Mouse (Mus musculus): ENCODE data around the gene Lrmda. TPM values are rescaled to one million over a fixed set of nuclear protein-coding genes. Genes with fewer than 3 reads are reported as not detected.

The Lrmda gene
- polyA plus RNA-seq, 1 experiment from 2014 or later = 0.23 TPM

GRCm38 (mm10) chr14:22679705-22680643 is 660.5 kb downstream of the Lrmda start:
- no peak overlapping the region for H3K4me3 ChIP-seq (replicated peaks)
- no peaks in the 10 kb centered on the region for H3K9me3 ChIP-seq
- H3K4me2 ChIP-seq (replicated peaks) = no peak overlapping the region
- peak; percentile 89 for ATAC-seq
- peak overlapping the region; percentile 40 for H3K27ac ChIP-seq
- no peaks in the 10 kb centered on the region for H3K36me3 ChIP-seq
- H3K4me1 ChIP-seq (replicated peaks) = peaks cover 23% of the 10 kb centered on the region
- 18% methylated on average over 9 of the region's 9 CpGs for WGBS
- 0 out of 2 replicates have a peak, but pooled peaks cover 7% of the 10 kb centered on the region for H3K27me3 ChIP-seq
- H3K9ac ChIP-seq (replicated peaks) = no peak overlapping the region

DNA sequence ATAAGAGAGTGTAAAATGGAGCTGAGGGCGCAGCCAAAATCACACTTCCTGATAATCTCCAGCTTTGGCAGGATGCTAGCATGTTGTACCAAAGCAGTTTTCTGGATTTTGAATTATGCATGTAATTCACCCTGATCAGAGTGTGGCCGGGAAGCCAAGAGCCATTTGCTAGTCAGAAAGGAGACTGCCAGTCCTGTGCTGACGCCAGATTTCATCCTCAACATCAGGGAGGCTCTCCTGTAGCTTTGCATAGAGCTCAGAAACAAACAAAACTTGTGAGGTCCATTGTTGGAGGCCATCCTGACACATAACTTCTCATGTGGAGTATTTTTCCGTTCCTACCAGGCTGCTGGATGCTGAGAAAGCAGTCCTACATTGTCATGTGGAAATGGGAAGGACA is 667.4 kb downstream of the Lrmda start:
- WGBS = 58% methylated on average over 4 of the region's 4 CpGs
- Histone ChIP-seq H3K4me3 (replicated peaks) (no peak overlapping the region), H3K27me3 (0 out of 2 replicates have a peak, but pooled peaks cover 13% of the 10 kb centered on the region), H3K9me3 (no peaks in the 10 kb centered on the region), H3K9ac (replicated peaks) (no peak overlapping the region), H3K4me2 (replicated peaks) (no peak overlapping the region), H3K27ac (no peak overlapping the region), H3K36me3 (no peaks in the 10 kb centered on the region), H3K4me1 (replicated peaks) (no peaks in the 10 kb centered on the region)
- no peak for ATAC-seq

- H3K27ac ChIP-seq = no peak overlapping the region
- 0 out of 2 replicates have a peak, but pooled peaks cover 10% of the 10 kb centered on the region for H3K27me3 ChIP-seq
- ATAC-seq = no peak
- no peaks in the 10 kb centered on the region for H3K4me1 ChIP-seq (replicated peaks)
- H3K4me3 ChIP-seq (replicated peaks) = no peak overlapping the region
- H3K4me2 ChIP-seq (replicated peaks) = no peak overlapping the region
- WGBS = 88% methylated on average over 2 of the region's 2 CpGs
- H3K9me3 ChIP-seq = no peaks in the 10 kb centered on the region
- no peak overlapping the region for H3K9ac ChIP-seq (replicated peaks)
- H3K36me3 ChIP-seq = no peaks in the 10 kb centered on the region
Observed at GRCm38 (mm10) chr14:22688399-22688798, 668.9 kb downstream of the Lrmda start.

GRCm38 (mm10) chr14:22695448-22695847 is 675.9 kb downstream of the Lrmda start:
- ATAC-seq = no peak
- Histone ChIP-seq H3K27me3 (peaks cover 5% of the 10 kb centered on the region; the same call in 1 of the 2 replicates), H3K4me3 (replicated peaks) (no peak overlapping the region), H3K36me3 (no peaks in the 10 kb centered on the region), H3K27ac (no peak overlapping the region), H3K9me3 (no peaks in the 10 kb centered on the region), H3K4me1 (replicated peaks) (peaks cover 5% of the 10 kb centered on the region), H3K9ac (replicated peaks) (no peak overlapping the region), H3K4me2 (replicated peaks) (no peak overlapping the region)
- WGBS = 60% methylated on average over 6 of the region's 6 CpGs

DNA sequence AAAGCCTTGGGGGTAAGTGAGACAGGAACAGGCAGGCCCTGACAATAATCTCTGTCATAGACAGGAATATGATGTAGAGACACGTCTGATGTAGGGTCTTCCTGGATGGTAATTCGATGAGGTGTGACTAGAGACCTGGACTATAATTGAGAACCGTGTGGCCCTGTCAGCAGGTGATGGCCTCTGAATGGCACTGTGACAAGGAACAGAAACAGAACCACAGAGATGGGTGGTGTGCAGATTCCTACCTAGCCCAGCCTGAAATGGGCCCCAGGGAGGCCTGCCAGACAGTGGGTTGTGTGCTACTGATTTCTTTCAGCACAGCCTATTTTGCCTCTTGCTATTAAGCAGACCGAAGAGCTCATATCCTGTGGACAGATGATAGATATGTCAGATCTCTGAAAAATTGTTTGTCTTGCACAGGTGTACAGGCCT is 676.4 kb downstream of the Lrmda start:
- H3K4me3 ChIP-seq (replicated peaks) = no peak overlapping the region
- H3K36me3 ChIP-seq = no peaks in the 10 kb centered on the region
- H3K27ac ChIP-seq = no peak overlapping the region
- H3K9ac ChIP-seq (replicated peaks) = no peak overlapping the region
- no peak for ATAC-seq
- peaks cover 5% of the 10 kb centered on the region for H3K4me1 ChIP-seq (replicated peaks)
- no peak overlapping the region for H3K4me2 ChIP-seq (replicated peaks)
- WGBS = 76% methylated on average over 4 of the region's 4 CpGs
- no peaks in the 10 kb centered on the region for H3K9me3 ChIP-seq
- H3K27me3 ChIP-seq = peaks cover 4% of the 10 kb centered on the region; the same call in 1 of the 2 replicates

- Histone ChIP-seq H3K4me1 (replicated peaks) (peaks cover 5% of the 10 kb centered on the region), H3K4me3 (replicated peaks) (no peak overlapping the region), H3K9me3 (no peaks in the 10 kb centered on the region), H3K27ac (no peak overlapping the region), H3K27me3 (no peaks in the 10 kb centered on the region; the same call in 1 of the 2 replicates), H3K36me3 (no peaks in the 10 kb centered on the region), H3K4me2 (replicated peaks) (no peak overlapping the region), H3K9ac (replicated peaks) (no peak overlapping the region)
- no peak for ATAC-seq
- 97% methylated on average over 1 of the region's 1 CpGs for WGBS
Observed at GRCm38 (mm10) chr14:22700236-22700635, 680.7 kb downstream of the Lrmda start.

DNA sequence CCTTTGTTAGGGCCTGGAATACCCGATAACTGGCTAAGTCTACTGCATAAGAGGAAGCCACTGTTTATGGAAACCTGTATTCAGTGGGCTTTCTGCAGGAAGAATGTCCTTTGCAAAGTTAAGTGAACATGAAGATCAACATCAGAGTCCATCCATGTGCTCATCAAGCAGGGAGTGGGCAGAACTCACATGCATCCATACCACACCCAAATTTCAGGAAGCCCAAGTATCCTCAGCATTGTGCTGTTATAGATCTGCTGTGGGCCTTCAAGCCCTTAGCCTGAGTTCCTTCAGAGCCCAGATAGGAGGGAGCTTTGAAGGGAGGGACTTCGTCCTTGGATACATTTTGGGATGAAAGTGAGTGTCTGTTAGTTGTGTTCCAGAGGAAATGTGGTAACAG is 681.2 kb downstream of the Lrmda start:
- Histone ChIP-seq H3K9me3 (no peaks in the 10 kb centered on the region), H3K4me3 (replicated peaks) (no peak overlapping the region), H3K9ac (replicated peaks) (no peak overlapping the region), H3K27ac (no peak overlapping the region), H3K4me2 (replicated peaks) (no peak overlapping the region), H3K36me3 (no peaks in the 10 kb centered on the region), H3K27me3 (peaks cover 2% of the 10 kb centered on the region; the same call in 1 of the 2 replicates), H3K4me1 (replicated peaks) (peaks cover under 1% of the 10 kb centered on the region; the same call in 1 of the 2 replicates)
- ATAC-seq = no peak
- 96% methylated on average over 2 of the region's 2 CpGs for WGBS

- H3K27me3 ChIP-seq = peaks cover 15% of the 10 kb centered on the region; the same call in 1 of the 2 replicates
- H3K4me2 ChIP-seq (replicated peaks) = no peak overlapping the region
- 87% methylated on average over 9 of the region's 9 CpGs for WGBS
- no peak overlapping the region for H3K9ac ChIP-seq (replicated peaks)
- H3K9me3 ChIP-seq = no peaks in the 10 kb centered on the region
- no peak overlapping the region for H3K27ac ChIP-seq
- no peak overlapping the region for H3K4me3 ChIP-seq (replicated peaks)
- ATAC-seq = no peak
- H3K4me1 ChIP-seq (replicated peaks) = peaks cover 19% of the 10 kb centered on the region
- H3K36me3 ChIP-seq = no peaks in the 10 kb centered on the region
Observed at GRCm38 (mm10) chr14:22707958-22708701, 688.6 kb downstream of the Lrmda start.

DNA sequence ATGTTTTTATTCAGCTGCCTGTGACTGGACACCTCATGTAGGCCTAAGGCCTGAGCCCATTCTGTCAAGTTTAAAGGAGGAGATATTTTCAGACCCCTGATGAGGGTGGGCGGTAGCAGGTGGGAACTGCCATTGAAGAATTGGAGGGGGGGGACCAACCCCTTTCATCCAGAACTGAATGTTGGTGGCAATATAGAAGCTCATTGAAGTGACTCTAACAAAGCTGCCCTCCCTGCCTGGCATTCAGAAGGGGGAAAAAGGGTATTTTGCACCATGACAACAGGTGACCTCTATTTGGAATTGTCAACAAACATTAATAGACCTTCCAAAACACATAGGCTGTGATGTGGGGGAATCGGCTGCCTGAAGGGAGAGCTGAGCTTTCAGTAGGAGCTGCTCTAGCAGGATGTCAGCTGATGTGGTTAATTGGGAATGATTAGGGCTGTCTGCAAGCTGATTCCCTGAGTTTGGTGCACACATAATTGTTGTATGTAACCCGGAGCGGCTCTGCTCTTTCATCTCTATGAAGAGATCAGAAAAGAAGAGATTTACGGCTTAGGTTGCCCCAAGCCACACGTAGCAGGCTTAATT is 690.7 kb downstream of the Lrmda start:
- Histone ChIP-seq H3K4me2 (replicated peaks) (no peak overlapping the region), H3K4me3 (replicated peaks) (no peak overlapping the region), H3K9ac (replicated peaks) (no peak overlapping the region), H3K4me1 (replicated peaks) (peaks cover 19% of the 10 kb centered on the region), H3K9me3 (no peaks in the 10 kb centered on the region), H3K27me3 (peaks cover 16% of the 10 kb centered on the region; the same call in 1 of the 2 replicates), H3K27ac (peak overlapping the region; percentile 20), H3K36me3 (no peaks in the 10 kb centered on the region)
- WGBS = 10% methylated on average over 6 of the region's 6 CpGs
- ATAC-seq = peak; percentile 86

GRCm38 (mm10) chr14:22712388-22712787 is 692.9 kb downstream of the Lrmda start:
- Histone ChIP-seq H3K4me3 (replicated peaks) (no peak overlapping the region), H3K4me2 (replicated peaks) (no peak overlapping the region), H3K27me3 (peaks cover 12% of the 10 kb centered on the region; the same call in 1 of the 2 replicates), H3K36me3 (no peaks in the 10 kb centered on the region), H3K4me1 (replicated peaks) (peaks cover 19% of the 10 kb centered on the region), H3K27ac (no peak overlapping the region), H3K9ac (replicated peaks) (no peak overlapping the region), H3K9me3 (no peaks in the 10 kb centered on the region)
- ATAC-seq = no peak

- Histone ChIP-seq H3K36me3 (no peaks in the 10 kb centered on the region), H3K27me3 (0 out of 2 replicates have a peak, but pooled peaks cover 10% of the 10 kb centered on the region), H3K9ac (replicated peaks) (no peak overlapping the region), H3K4me1 (replicated peaks) (peaks cover 6% of the 10 kb centered on the region), H3K27ac (no peak overlapping the region), H3K4me3 (replicated peaks) (no peak overlapping the region), H3K9me3 (no peaks in the 10 kb centered on the region), H3K4me2 (replicated peaks) (no peak overlapping the region)
- ATAC-seq = no peak
- WGBS = 88% methylated on average over 6 of the region's 6 CpGs
Observed at GRCm38 (mm10) chr14:22715581-22716378, 696.3 kb downstream of the Lrmda start.
